Mouse (Mus musculus): ENCODE measurements around the gene Erc2.

The Erc2 gene

DNA sequence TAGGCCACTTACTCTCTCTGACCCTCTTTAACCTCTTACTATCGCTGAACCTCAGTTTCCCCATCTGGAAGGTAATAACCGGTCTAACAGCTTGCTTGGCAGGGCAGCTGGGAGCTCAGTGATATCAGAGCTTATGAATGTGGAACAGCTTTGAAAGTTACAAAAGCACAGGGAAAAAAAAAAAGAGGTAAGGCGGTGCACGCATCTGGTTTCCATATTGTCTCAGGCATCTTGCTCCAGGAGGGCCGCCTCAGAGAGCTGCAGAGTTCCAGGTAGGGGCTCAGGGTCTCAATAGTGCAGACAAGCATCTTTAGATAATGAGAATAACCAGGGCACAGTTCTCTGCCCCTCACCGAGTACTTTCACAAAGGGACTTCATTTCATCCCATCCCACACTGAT lies 816.9 kb downstream of the Erc2 start:
- DNase-seq (ENCODE audit: low read depth, low spot score) = no peak

DNA sequence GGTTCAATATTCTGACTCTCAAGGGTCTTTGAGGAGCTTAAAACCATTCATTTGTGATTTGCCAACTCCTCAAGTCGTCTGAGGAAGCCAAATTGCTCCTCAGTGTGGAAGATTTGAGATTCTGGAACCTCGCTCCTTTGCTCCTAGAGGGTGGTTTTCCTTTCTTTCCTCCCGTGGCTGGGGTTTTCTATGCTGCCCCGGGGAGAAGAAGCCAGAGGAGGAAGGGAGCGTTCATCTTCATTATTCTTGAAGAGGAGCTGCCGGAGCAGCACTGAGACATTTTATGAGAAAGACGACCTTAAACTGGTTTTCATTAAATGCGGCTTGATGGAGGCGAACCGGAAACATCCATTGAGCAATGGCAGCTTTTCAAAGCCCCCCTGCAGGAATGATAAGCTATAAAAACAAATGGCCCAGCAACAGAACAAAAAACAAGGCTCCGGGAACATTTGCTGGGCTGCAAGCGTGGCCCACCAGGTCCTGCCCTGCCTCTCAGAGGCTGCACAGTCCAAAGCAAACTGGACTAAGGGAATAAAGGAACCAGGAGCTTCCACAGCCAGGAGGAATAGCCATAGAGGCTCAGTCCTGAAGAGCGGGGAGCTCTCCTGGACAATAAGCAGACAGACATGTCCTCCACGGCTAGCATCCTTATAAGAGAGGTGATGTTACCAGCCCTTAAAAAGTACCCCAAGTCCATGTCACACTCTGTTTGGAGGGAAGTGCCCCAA lies 819.2 kb downstream of the Erc2 start:
- DNase-seq (ENCODE audit: low read depth, low spot score) = no peak

DNA sequence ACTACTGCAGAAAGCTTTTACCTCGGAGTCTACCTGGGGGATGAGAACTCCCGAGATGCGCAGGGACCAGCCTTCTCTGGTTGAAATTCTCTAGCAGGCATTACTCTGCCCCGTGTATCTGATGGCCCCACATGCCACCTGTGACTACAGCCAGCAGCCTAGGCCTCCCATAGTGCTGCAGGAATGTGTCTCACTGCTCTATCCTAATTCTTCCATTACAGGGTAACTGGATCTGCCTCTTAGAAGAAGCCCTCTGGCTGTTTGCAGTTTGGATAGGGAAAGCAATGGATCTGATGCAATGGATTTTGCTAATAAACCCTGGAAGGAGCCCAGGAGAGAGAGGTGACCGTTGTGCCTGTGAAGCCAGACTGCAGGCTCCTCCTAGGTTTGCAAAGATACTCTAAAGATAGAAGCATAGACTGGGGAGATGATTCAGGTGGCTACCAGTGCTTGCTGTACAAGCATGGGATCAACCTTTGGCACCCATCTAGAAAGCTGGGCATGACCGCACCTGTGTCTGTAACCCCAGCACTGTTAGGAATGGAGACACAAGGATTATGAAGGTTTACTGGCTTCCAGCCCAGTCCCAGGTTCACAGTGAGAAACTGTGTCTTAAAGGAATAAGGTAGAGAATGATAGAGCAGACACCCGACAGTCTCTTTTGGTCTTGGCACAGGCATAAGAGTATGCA lies 821.2 kb downstream of the Erc2 start:
- DNase-seq (ENCODE audit: low read depth, low spot score) = no peak

DNA sequence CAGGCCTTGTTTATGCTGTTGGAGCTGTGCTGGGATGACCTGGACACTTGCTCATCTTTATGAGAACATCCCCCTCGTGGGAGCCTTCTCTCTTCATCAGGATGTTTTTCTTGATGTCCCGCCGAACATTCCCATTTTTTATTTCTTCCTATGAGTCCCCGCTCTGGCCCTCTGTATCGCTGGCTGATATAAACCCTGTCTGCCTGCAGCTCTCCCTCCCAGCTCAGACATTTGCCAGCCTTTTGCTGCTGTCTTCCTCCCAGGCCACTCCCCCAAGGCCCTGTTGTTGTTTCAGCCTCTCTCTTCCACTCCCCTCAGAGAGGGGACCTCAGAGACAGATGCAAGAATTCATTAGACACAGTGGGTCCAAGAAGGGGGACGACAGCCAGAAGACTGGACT lies 823.5 kb downstream of the Erc2 start:
- DNase-seq (ENCODE audit: low read depth, low spot score) = no peak

DNA sequence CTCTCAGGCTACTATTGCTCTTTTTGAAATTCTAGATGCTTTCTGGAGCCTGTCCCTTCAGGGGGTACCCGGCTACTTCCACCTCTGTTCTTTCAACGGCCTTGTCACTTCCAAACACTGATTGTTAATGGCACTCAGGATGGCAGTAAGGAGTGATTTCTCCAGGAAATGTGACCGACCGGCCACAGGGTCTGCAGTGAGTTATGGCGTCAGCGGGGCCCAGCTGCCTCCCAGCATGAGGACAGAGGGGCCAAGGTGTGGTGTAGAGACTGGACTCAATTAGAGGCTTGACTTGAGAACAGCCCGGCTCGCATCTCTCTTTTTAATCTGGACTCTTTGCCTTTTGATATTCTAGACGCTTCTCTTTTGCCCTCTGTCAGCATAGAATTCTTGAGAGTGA lies 829.5 kb downstream of the Erc2 start:
- no peak for DNase-seq (ENCODE audit: low read depth, low spot score)

DNA sequence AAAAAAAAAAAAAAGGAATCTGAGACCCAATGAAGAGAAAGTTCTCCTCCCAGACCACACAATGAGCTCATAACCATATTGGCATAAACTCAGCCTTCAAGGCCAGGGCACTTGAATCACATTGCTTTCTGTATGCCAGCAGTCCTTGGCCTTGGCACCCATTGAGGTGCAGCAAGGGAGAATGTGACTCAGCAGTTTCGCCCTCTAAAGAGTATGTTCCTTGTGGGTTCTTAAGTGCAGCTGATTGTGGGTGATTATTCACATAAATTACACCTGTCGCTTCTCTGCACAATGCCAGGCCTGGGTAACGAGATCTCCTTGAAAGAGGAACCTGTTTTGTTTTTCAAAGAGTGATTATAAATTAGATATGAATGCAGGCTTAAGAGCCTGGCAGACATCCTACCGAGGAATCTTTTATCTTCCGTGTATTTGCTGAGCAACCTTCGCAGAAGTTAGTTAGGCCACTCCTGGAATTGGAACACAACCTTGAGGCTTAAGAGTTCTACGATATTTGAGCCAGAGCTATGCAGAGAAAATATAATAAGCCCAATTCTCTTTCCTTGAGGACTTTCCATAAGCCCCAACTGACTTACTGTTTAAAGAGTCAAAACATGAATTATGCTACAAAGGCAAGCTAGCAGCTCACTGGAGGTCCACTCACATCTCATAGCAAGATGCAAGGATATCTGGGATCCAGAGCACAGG lies 834.3 kb downstream of the Erc2 start:
- DNase-seq (ENCODE audit: low read depth, low spot score) = no peak

DNA sequence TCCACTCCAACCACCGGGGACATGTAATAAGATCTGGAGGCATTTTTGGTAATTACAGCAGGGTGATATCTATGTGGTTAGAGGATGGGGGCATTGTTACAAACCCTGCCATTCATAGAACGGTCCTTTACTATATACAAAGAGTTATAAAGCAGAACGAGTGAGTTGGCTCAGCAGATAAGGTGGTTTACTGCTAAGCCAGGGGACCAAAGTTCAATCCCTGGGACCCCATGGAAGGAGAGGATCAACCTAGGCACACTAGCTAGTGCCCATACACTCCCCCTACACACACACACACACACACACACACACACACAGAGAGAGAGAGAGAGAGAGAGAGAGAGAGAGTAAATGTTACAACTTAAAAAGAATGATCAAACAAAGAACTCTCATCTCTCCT lies 835.2 kb downstream of the Erc2 start:
- no peak for DNase-seq (ENCODE audit: low read depth, low spot score)

DNA sequence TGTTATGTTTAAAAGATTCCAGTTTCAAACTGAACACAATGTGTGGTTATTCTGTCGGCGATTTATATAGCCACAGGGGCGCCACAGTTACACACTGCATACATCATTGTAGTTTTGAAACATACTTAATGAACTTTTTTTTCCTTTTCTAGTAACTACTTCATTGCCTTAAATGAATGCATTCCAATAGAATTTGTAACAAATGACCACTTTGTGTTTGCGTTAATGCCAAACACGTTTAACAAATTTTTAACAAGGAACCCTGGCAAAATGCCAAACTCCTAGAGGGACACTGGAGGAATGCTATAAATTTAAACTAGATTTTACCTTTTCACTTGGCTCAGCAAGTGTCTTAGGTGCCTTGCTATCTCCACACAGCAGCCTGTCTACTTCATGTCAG lies 845.7 kb downstream of the Erc2 start:
- DNase-seq (ENCODE audit: low read depth, low spot score) = no peak

DNA sequence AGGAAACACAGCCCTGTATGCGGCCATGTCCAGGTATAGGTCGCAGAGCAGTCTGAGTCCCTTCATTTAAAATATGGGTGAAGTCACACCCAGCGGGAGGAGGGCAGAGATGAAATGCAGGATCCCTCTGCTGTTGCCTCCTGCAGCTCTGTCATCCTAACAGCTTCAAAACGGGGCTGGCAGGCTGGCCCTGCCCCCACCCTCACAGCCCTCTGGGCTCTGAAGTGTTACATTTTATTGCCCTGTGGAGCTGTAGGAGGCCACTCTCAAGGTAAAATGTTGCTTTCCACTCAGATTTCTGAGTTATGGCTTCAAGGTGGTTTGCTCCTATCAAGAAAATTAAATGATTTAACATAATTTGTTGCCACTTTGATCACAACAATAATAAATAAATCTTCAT lies 847.5 kb downstream of the Erc2 start:
- no peak for DNase-seq (ENCODE audit: low read depth, low spot score)

DNA sequence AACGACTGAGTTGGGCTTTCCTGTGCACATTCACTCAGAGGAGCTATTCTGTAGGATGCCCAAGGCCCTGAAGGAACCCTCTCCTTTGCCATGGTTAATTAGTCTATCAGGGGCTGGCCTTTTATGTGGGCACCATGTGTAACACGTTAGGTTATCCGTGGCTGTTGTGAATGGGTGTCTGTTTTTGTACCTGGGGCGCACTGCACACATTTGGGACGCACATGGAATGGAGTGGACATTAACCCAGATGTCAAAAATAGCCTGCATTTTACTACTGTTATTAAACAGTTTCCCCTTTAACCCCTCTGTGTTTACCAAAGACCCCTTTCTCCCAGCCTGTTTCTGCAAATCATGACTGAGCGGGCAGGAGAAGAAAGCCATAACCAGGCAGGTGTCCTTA lies 848.0 kb downstream of the Erc2 start:
- DNase-seq (ENCODE audit: low read depth, low spot score) = no peak

DNA sequence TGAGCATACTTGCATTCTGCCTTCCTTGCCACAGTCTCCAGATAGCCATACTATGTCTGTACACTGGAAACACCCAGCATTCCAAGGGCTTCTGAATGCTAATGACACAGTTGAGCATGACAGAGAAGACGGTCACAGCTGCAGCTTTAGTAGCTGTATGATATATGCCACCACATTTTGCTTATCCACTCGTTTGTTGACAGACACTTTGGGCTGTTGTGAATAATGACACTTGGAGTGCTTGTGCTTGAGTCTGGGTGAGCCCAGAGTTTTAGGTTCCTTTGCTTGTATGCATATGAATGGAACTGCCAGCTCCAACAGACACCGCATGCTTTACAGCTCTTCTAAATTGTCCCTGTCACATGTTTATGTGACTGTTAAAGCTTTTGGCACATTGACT lies 852.8 kb downstream of the Erc2 start:
- DNase-seq (ENCODE audit: low read depth, low spot score) = no peak

DNA sequence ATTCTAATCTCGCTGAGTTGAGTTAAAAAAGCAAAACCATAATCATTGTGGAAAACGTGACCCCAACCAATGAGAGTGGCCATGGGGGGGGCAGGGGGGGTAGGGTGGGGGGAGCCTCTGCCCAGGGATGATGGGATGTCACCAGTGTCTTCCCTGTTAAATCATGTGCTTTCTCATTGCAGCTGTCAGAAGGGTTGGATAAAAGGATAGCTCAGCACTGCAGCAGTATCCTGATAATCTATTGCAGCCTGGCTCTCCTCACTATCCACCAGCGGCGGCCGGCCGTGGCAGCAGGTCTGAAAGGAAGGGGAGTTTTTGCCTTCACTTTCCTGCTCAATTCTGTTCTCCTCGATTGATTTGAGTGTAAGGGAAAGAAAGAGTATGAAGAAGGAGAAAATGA lies 853.2 kb downstream of the Erc2 start:
- DNase-seq (ENCODE audit: low read depth, low spot score) = no peak

DNA sequence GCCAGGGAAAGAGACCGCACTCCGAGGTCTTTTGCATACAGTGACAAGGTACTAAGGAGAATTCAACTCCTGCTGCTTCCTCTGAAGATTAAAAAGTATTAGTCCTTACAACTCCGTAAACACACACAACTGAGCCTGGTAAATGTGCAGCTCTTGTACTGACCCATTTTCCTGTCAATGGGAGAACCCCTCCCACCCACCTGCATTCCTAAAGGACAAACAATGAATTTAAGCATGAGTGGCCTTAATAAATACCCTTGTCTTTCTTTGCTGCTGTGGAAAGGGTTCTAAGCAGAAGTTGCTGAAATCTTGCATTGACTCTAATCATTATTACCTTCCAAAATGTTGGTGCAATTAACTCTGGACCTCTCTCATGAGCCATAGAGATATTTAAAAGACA lies 854.5 kb downstream of the Erc2 start:
- no peak for DNase-seq (ENCODE audit: low read depth, low spot score)

DNA sequence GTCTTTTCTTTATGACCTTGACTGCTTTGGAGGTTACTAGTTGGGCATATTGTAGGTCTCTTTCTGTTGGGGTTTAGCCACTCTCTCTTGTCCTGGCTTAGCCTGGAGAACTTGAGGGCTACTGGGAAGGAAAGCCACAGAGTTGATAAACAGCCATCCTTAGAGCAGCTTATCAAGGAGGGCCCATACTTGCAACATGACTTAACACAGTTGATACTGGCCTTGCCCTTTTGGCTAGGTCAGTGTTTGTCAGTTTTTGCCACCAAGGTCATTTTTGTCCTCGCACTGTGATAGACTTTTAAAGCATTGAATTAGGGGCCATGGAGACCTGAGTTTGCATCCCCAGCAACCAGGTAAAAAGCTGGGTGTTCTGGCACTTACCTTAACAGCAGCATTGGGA lies 858.6 kb downstream of the Erc2 start:
- no peak for DNase-seq (ENCODE audit: low read depth, low spot score)

DNA sequence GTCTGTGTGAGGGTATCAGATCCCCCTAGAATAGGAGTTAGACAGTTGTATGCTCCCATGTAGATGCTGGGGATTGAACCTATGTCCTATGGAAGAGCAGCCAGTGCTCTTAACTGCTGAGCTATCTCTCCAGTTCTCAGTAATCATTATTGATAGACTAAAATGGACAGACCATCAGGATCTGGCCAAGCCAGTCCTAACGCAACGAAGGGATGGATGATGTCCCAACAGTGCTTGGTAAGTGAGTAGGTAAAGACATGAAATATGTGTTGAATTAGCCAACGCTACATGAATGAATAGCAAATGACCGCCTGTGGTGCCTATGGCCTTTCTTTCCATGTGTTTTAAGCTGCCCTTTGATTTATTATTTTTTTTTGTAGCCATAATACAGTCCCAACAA lies 871.6 kb downstream of the Erc2 start:
- DNase-seq (ENCODE audit: low read depth, low spot score) = no peak

DNA sequence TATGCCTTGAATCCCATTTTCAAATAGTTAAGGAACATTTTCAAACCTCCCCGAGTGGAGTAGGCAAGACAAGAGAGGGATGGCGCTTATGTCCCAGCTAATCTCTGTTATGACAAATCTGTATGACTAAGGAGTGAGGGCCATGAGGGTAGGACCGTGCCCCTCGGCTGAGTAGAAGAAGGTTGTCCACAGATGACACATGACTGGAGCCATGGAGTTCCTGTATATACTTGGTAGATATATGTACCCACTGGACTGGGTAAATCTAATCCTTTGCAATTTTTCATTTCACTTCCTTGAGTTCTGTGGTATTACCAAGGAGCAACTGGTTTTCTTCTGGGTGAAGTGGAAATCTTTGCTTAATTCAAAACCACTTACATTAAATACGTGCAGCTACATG lies 872.0 kb downstream of the Erc2 start:
- DNase-seq (ENCODE audit: low read depth, low spot score) = no peak

DNA sequence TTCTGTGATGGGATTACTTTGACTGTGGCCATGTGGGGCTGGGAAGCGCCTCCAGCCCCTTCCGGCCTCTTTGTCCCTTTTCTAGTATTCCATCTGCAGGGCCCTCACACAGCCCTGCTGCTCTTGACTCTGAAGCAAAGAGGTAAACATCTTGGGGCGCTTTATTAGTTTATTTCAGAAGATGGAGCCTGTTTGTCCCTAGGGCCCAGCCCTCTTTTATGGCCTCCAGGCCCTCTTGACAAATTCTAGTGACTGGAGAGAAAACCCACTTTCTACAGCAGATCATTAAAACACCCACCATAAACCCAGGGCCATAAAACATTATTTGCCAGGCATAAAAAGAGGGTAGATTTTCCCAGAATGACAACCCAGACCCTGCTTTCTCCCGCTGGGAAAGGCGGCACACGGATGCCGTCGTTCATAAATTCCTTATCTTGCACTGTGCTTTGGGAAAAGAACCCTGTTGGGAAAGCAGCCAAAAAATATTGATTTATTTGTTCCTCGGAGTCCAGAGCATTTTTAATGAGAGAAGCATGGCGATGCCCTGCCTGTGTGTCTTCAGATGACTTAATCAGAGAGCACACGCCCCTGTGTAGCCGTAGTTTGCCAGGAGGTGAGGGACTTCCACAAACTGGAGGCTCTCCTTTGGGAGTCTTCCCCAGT lies 879.1 kb downstream of the Erc2 start:
- DNase-seq (ENCODE audit: low read depth, low spot score) = no peak

DNA sequence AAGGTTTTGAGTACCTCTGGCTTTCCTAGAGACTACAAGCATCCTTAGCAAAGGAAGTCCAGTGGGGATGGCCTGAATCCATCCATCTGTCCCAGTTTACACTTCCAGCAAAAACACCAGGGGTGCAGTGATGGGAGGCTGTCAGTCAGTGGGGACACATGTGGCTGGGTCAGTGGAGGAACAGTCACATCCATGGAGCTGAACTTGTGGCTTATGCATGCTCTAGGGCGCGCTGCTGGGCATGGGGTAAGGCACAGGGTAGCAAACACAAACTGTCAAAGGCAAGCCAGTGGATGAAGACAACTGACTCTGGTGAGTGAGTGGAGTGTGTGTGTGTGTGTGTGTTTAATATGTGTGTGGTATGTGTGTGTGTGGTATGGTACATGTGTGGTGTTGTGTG lies 881.0 kb downstream of the Erc2 start:
- no peak for DNase-seq (ENCODE audit: low read depth, low spot score)

DNA sequence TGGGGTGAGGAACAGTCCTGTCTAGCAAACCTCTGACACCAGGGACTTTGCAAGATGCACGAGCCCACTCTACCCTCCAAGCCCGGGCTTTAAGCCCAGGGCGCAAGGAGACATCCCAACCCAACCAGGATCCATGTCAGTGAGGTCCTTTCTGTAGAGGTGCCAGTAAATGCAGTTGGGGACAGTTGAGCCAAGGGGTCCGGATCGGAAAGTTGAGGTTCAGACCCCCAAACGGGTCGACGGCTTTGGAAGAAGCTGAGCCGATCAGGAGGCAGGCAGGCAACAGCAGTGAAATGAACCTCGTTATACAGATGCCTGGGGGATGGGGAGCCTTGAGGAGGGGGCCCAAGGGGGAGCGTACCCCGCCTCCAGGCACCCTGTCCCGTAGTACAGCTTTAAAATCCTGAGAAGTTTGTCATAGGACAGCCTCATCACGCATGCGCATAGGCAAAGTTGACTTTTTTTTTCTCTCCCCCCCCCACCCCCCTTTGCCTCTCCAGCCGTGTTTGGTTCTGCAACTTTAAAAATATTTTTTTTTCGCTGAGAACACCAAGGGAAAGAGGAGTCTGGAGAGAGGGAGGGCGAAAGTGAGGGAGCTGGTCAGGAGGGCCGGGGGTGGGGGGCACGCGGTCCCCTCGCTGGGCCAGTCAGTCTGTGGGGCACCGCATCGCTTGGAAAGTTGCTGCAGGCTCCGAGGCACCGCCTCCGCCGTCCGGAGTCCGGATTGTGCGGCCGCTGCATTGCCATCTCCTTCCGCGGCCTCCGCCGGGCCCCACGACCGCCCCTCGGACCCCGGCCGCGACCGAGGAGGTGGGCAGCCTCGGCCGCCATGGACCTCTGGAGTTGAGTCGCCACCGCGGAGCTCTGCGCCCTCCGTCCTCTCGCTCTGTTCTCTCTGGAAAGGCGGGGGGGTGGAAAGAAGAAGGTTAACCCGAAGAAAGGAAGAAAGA lies 882.1 kb downstream of the Erc2 start, which contains the start of gene Wnt5a:
Wnt5a (plus strand) TSS at position 650 of the 950 bp plus-strand sequence.
- no peak for DNase-seq (ENCODE audit: low read depth, low spot score)

DNA sequence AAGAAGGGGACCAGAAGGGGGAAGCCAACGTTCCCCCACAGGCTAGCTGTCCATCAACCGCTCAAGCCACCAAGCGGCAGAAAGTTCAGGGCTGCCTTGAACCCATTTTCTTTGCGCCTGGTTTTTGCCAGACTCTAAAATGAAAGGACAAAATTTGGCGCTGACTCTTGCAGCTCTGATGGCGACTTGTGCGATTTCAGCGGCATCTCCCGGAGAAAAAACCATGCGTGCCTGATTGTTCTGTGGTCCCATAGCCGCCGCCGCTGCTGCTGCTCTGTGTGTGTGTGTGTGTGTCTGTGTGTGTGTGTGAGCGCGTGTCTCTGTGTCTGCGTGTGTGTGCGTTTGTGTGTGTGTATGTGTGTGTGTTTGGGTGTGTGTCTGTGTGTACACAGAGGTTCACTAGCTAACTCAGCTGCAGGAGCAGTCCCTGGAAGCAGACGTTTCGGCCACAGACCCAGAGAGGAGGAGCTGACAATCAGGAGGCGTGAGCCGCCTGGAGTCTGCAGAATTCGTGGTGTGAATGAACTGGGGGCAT lies 882.9 kb downstream of the Erc2 start:
- DNase-seq (ENCODE audit: low read depth, low spot score) = no peak

Data from retina, adult 2 months (tissue).